Mouse (Mus musculus) neural tube, embryonic 15.5 days (tissue): ENCODE measurements at regions not wholly inside any gene's neighbourhood (a gene's known extent, or its start where the extent isn't known, plus 50 kb on each side); places are given as distances from the start of the nearest gene placed in this dataset.

Source experiments
- ATAC-seq: fragments of 200-750 bp; cut with Nextera tagmentation; 2 replicates; pipeline ENCODE4 v1.8.0; 2017; ENCODE audit warnings: mild to moderate bottlenecking, moderate TSS enrichment, moderate library complexity; ENCODE audit not compliant: low FRiP score
- H3K27ac ChIP-seq: fragments of 300-500 bp; sonication (generic); replicated peaks from 2 replicates; pipeline ENCODE4 v1.5.1; 2015; ENCODE audit warnings: mild to moderate bottlenecking, inconsistent platforms
- H3K27me3 ChIP-seq: fragments of 300-500 bp; sonication (generic); replicated peaks from 2 replicates; pipeline ENCODE4 v1.6.1; 2015; ENCODE audit warnings: inconsistent platforms
- H3K36me3 ChIP-seq: fragments of 300-500 bp; sonication (generic); 2 replicates; pipeline ENCODE4 v1.6.1; 2015; ENCODE audit warnings: inconsistent platforms
- H3K4me1 ChIP-seq: fragments of 300-500 bp; sonication (generic); 2 replicates; pipeline ENCODE4 v1.6.1; 2015; ENCODE audit warnings: inconsistent platforms
- H3K4me2 ChIP-seq: fragments of 300-500 bp; sonication (generic); 2 replicates; pipeline ENCODE4 v1.6.1; 2015; ENCODE audit warnings: inconsistent platforms, mild to moderate bottlenecking, moderate library complexity
- H3K4me3 ChIP-seq: fragments of 300-500 bp; sonication (generic); replicated peaks from 2 replicates; pipeline ENCODE4 v1.5.1; 2015; ENCODE audit warnings: mild to moderate bottlenecking, inconsistent platforms
- H3K9ac ChIP-seq: fragments of 300-500 bp; sonication (generic); replicated peaks from 2 replicates; pipeline ENCODE4 v1.6.1; 2015; ENCODE audit warnings: mild to moderate bottlenecking, inconsistent platforms
- H3K9me3 ChIP-seq: fragments of 300-500 bp; sonication (generic); replicated peaks from 2 replicates; pipeline ENCODE4 v1.6.1; 2016; ENCODE audit warnings: inconsistent platforms
- WGBS: fragments of 180-500 bp; shearing (Covaris S2); methylation state at CpG from one replicate; pipeline ENCODE4 v1.1.7; 2015; ENCODE audit warnings: mixed read lengths; 5-methylcytosine and 5-hydroxymethylcytosine counted together

DNA sequence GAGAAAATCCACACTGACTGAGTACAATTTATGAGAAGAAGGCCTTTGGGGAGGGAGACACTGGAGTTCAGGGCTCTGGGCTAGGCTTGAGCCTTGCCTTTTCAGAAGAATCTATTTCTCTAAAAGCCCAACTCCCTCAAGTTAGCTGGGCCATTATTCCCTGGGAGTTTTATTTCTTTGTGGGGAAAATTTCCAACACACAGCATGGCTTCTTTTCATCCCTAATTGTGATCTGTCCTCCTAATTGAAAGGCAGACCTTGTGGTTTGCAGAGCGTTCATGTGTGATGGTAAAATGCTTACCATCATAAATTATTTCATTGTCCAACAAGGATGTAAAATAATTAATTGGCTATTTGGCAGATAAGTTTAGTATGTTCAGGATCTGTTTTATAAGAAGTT is 204.1 kb downstream of the Tgfb2 start:
- no peak overlapping the region for H3K4me3 ChIP-seq
- WGBS, result 39% methylated on average over 1 of the region's 1 CpGs
- H3K36me3 ChIP-seq, result no peaks in the 10 kb centered on the region
- H3K4me2 ChIP-seq, result no peak overlapping the region
- no peak overlapping the region for H3K9ac ChIP-seq
- ATAC-seq, result no peak
- no peaks in the 10 kb centered on the region for H3K4me1 ChIP-seq
- H3K27ac ChIP-seq, result no peak overlapping the region
- H3K9me3 ChIP-seq, result no peaks in the 10 kb centered on the region
- H3K27me3 ChIP-seq, result no peaks in the 10 kb centered on the region

DNA sequence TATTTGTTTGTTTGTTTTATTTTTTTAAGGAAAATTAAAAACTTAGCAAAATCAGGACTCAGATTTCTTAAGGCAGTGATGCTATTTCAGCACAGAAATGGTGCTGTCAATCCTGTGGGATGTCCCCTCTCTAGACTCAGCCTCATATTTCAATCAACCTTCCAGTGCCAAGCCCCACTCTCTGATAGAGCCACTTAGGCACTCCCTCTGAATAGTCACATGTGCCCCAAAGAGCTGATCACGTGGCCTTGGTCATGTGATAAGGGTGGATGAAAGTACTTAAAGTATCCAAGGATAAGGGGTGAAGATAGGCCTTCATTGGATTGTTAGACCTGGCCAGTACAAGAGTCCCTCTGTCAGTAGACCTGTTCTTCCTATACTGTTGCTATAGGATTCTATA is 207.9 kb downstream of the Tgfb2 start:
- H3K4me2 ChIP-seq, result no peak overlapping the region
- no peaks in the 10 kb centered on the region for H3K9me3 ChIP-seq
- no peak overlapping the region for H3K9ac ChIP-seq
- H3K27ac ChIP-seq, result no peak overlapping the region
- H3K36me3 ChIP-seq, result no peaks in the 10 kb centered on the region
- H3K27me3 ChIP-seq, result no peaks in the 10 kb centered on the region
- ATAC-seq, result no peak
- no peak overlapping the region for H3K4me3 ChIP-seq
- WGBS, result 51% methylated on average over 1 of the region's 1 CpGs
- no peaks in the 10 kb centered on the region for H3K4me1 ChIP-seq

DNA sequence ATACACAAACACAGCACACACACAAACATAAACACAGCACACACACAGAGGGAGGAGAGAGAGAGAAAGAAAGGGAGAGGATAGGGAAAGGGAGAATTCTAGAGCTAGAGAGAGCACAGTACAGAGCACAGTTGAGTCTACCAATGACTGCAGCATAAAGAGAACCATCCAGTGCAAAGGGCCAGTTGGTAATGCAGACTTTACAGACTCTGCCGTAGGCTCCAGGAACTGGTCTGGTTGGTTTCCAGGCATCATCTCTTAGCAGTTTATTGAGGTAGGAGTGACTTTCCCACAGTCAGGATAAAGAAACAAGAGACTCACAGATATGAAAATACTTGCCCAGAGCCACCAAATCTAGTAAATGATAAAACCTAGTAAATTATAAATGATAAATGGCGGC is 208.5 kb downstream of the Tgfb2 start:
- H3K4me3 ChIP-seq, result no peak overlapping the region
- no peak overlapping the region for H3K27ac ChIP-seq
- H3K4me1 ChIP-seq, result no peaks in the 10 kb centered on the region
- no peak overlapping the region for H3K4me2 ChIP-seq
- H3K27me3 ChIP-seq, result no peaks in the 10 kb centered on the region
- H3K9ac ChIP-seq, result no peak overlapping the region
- no peaks in the 10 kb centered on the region for H3K9me3 ChIP-seq
- WGBS, result 89% methylated on average over 2 of the region's 2 CpGs
- ATAC-seq, result no peak
- no peaks in the 10 kb centered on the region for H3K36me3 ChIP-seq

DNA sequence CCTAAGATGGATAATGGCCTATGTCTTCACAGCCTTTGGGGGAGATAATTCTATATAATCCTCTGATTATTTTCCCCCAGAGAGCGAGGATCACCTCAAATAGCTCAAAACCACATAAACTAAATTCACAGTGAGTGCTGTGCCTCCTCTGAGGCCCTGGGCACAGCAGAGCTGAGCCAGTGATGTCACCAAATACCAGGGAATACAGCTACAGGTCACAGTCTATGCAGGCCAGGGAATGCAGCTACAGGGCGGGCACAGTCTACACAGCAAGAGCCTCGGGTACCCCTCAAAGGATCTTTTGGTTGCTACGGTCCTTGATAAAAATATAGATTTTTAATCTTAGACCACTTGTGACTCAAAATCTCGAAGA is 211.4 kb downstream of the Tgfb2 start:
- H3K27me3 ChIP-seq, result no peaks in the 10 kb centered on the region
- no peak overlapping the region for H3K27ac ChIP-seq
- ATAC-seq, result no peak
- WGBS, result 94% methylated on average over 5 of the region's 5 CpGs
- H3K4me3 ChIP-seq, result no peak overlapping the region
- H3K4me2 ChIP-seq, result no peak overlapping the region
- no peaks in the 10 kb centered on the region for H3K9me3 ChIP-seq
- no peaks in the 10 kb centered on the region for H3K4me1 ChIP-seq
- H3K36me3 ChIP-seq, result no peaks in the 10 kb centered on the region
- H3K9ac ChIP-seq, result no peak overlapping the region

DNA sequence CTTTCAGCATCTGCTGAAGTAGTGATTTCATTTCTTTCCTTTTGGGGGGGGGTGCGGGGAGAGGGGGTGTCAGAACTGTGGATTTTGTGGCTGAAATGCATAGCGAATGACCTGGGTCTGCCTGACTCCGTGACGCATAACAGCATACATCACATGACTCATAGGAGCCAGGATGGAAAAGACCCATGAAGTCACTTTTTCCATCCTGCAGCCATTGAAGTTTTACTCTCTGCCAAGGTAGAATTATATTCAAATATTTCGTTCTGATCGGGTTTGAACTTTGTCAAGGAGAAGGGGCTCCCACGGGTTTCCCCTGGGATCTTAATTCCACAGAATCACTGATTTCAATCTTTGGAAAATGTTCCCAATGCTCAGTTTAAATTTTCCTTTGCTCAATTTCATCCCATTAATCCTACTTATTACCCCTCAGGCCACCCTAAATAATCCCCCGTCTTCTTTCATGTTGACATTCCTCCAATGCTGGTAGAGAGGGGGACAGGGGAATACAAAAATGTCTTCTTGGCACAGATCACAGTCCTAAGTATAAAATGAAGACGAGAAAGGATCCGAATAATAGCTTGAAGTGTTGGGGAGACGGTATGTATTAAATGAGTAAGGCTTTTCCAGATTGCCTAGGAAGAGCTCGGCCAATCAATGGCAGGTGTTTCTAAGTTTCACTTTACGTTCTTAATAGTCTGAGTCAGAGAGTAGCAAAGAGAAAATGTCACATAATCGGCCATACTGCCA is 212.0 kb downstream of the Tgfb2 start:
- H3K27me3 ChIP-seq, result no peaks in the 10 kb centered on the region
- no peak overlapping the region for H3K27ac ChIP-seq
- H3K4me2 ChIP-seq, result no peak overlapping the region
- no peak for ATAC-seq
- 85% methylated on average over 14 of the region's 14 CpGs for WGBS
- H3K36me3 ChIP-seq, result no peaks in the 10 kb centered on the region
- no peaks in the 10 kb centered on the region for H3K9me3 ChIP-seq
- H3K9ac ChIP-seq, result no peak overlapping the region
- H3K4me3 ChIP-seq, result no peak overlapping the region
- H3K4me1 ChIP-seq, result no peaks in the 10 kb centered on the region

DNA sequence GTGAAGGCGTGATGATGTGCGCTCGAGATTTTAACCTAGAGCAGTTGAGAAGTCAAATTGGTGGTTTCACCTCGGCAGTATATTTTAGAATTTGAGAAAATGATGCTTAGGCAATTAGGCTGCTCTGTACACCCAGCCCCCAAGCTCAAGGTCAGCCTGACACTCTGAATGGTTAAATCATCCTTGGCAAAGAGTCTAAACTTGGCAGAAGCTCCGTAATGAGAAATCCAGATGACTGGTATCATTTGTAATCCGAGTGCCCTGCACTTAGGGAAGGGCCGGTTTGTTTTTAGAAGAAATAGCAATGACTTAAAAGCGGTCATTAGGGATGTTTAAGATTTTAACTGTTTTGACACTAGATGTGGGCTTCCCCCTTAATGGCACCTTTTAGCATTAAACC is 223.6 kb downstream of the Tgfb2 start:
- ATAC-seq, result no peak
- Histone ChIP-seq H3K9ac (no peak overlapping the region), H3K27me3 (no peaks in the 10 kb centered on the region), H3K27ac (no peak overlapping the region), H3K36me3 (no peaks in the 10 kb centered on the region), H3K4me3 (no peak overlapping the region), H3K9me3 (no peaks in the 10 kb centered on the region), H3K4me2 (no peak overlapping the region), H3K4me1 (no peaks in the 10 kb centered on the region)
- WGBS, result 73% methylated on average over 8 of the region's 8 CpGs

DNA sequence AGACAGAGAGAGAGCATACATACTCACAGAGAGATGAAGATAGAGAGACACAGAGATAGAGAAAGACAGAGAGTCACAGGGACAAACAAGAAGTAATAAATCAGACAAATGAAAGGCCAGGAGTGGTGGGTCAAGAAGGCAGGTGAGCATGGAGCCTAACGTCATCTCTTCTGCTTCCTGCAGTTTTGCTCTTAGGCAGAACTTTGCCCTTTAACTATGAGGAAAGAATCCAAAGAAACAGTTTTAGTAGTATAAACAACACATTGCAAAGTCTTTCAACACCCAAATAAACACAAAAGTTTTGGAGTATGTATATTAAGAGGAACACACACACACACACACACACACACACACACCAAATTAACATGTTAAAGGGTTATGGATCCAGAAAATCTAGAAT is 225.8 kb downstream of the Tgfb2 start:
- Histone ChIP-seq H3K9ac (no peak overlapping the region), H3K9me3 (no peaks in the 10 kb centered on the region), H3K4me2 (no peak overlapping the region), H3K4me1 (no peaks in the 10 kb centered on the region), H3K4me3 (no peak overlapping the region), H3K27me3 (no peaks in the 10 kb centered on the region), H3K27ac (no peak overlapping the region), H3K36me3 (no peaks in the 10 kb centered on the region)
- no peak for ATAC-seq
- WGBS, result 76% methylated on average over 1 of the region's 1 CpGs

DNA sequence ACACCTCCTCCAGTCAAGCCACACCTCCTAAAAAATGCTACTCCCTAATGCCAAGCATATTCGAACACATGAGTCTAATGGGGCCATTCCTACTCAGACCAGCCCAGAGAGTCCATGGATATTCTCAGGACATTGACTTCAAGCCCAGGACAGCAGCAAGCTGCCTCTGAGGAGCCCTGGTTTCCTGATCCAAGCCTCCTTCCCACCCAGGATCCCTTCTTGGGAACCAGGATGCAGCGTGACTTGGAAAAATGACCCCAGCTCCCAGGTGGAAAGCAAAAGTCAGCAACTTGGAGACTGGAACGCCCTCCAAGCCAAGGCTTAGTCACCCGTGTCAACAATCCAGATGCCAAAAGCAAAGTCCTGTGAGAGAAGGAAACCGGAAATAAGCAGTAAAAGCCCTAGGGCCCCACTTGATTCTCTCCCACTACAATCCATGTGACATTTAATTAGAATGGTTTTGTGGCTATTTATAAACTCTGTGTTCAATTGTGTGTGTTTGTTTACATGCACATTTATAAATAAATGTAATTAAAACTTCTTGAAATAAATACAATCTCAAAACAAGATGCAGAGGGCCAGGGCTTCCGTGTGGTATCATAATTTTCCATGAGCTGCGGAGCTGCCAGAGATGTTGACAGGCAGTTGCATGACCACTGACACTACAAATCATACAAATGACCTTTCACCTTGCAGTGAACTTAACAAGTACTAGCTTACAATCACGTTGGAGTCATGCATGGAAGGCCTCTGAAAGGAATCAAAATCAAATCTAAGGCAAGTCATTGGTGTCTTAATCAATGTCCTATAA is 227.2 kb downstream of the Tgfb2 start:
- Histone ChIP-seq H3K4me3 (no peak overlapping the region), H3K9ac (no peak overlapping the region), H3K4me1 (0 out of 2 replicates have a peak, but pooled peaks cover 4% of the 10 kb centered on the region), H3K36me3 (no peaks in the 10 kb centered on the region), H3K27me3 (no peaks in the 10 kb centered on the region), H3K9me3 (no peaks in the 10 kb centered on the region), H3K4me2 (no peak overlapping the region), H3K27ac (no peak overlapping the region)
- no peak for ATAC-seq
- 77% methylated on average over 8 of the region's 8 CpGs for WGBS

DNA sequence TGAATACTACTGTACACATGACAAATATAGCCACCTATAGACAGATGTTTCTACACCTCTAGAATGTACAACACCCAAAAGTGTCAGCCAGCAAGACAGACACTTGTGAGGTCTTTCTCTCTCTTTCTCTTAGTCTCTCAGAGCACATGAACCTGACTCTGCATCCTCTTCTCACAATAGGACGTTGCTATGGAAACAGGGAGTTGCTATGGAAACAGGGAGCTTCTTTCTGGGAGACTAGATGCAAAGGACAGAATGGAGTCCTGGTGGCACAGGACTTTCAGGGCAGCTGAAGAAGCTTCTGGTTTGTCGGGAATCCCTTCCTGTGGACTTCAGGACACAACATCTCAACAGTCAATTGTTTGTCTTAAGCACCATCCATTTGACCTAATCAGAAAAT is 230.9 kb downstream of the Tgfb2 start:
- 0 out of 2 replicates have a peak overlapping the region, but pooled peaks have one; percentile 15 for H3K27ac ChIP-seq
- H3K4me3 ChIP-seq, result no peak overlapping the region
- H3K9ac ChIP-seq, result no peak overlapping the region
- no peaks in the 10 kb centered on the region for H3K9me3 ChIP-seq
- peak; percentile 79 for ATAC-seq
- WGBS, result 22% methylated on average over 2 of the region's 2 CpGs
- 0 out of 2 replicates have a peak, but pooled peaks cover 4% of the 10 kb centered on the region for H3K4me1 ChIP-seq
- no peaks in the 10 kb centered on the region for H3K27me3 ChIP-seq
- H3K36me3 ChIP-seq, result no peaks in the 10 kb centered on the region
- H3K4me2 ChIP-seq, result no peak overlapping the region

DNA sequence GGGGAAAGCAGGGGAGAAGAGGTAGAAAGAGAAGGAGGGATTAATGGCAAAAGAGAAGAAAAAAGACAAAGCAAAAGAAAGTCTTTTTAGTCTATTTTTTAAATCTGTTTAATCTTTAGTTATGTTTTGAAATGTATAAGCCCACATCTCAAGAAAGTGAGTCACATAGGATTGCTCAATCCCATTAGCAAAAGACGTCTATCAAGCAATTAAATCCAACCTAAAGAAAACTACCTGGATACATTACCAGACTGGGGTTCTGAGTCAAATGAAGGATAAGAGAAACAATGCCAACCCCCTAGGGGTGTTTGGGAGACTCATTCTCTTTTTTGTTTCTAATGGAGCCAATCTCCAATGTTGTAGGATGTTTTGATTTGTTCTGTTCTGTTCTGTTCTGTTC is 231.4 kb downstream of the Tgfb2 start:
- no peak for ATAC-seq
- 55% methylated on average over 1 of the region's 1 CpGs for WGBS
- Histone ChIP-seq H3K36me3 (no peaks in the 10 kb centered on the region), H3K27ac (no peak overlapping the region), H3K4me1 (0 out of 2 replicates have a peak, but pooled peaks cover 4% of the 10 kb centered on the region), H3K4me2 (no peak overlapping the region), H3K9ac (no peak overlapping the region), H3K9me3 (no peaks in the 10 kb centered on the region), H3K27me3 (no peaks in the 10 kb centered on the region), H3K4me3 (no peak overlapping the region)

DNA sequence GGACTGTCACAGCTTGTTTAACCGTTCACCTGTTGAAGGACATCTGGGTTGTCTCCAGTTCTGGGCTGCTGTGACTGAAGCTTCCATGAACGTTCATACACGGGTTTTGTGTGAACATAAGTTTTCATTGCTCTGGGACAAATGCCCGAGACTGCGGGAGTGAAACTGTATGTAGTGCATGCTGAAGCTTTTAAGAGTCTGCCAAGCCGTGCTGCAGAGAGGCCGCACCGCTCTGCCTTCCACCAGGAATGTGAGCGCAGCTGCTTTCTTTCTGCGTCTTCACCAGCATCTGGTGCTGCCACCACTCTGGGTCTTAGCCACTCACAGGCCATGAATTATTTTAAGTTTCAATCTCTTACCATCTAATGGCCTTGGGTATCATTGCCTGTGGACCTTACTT is 232.8 kb downstream of the Tgfb2 start:
- no peaks in the 10 kb centered on the region for H3K9me3 ChIP-seq
- 90% methylated on average over 10 of the region's 10 CpGs for WGBS
- no peak for ATAC-seq
- no peak overlapping the region for H3K4me2 ChIP-seq
- 0 out of 2 replicates have a peak, but pooled peaks cover 4% of the 10 kb centered on the region for H3K4me1 ChIP-seq
- no peak overlapping the region for H3K27ac ChIP-seq
- no peak overlapping the region for H3K9ac ChIP-seq
- H3K4me3 ChIP-seq, result no peak overlapping the region
- no peaks in the 10 kb centered on the region for H3K27me3 ChIP-seq
- no peaks in the 10 kb centered on the region for H3K36me3 ChIP-seq

DNA sequence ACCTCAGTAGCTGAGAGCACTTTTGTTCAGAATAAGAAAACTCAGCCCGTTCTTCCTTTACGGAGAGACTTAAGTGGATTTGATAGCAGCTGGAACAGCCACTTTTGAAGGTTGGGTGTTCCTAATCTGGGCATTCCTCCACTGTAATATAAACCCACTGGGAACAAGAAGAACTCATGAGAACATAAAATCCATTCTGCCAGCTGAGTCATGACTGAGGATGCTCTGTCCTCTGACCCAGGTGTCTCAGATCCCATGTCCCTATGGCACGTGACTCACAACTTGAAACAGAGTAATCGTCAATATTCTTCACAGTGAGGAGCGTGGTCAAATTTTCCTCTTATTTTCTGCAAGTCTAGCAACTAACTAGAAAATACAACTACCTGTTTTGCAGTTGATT is 240.3 kb downstream of the Tgfb2 start:
- H3K9me3 ChIP-seq, result no peaks in the 10 kb centered on the region
- ATAC-seq, result no peak
- H3K4me2 ChIP-seq, result no peak overlapping the region
- H3K4me1 ChIP-seq, result no peaks in the 10 kb centered on the region
- H3K9ac ChIP-seq, result no peak overlapping the region
- no peaks in the 10 kb centered on the region for H3K27me3 ChIP-seq
- H3K36me3 ChIP-seq, result no peaks in the 10 kb centered on the region
- H3K4me3 ChIP-seq, result no peak overlapping the region
- WGBS, result 95% methylated on average over 5 of the region's 5 CpGs
- H3K27ac ChIP-seq, result no peak overlapping the region
